Mouse (Mus musculus): Measurements from ENCODE around the gene Olfr1221.
"Not testable (repeated sequence)": the region's sequence is repeated elsewhere in the genome, so short reads cannot be mapped to it uniquely, and the experiment has no call there.

The Olfr1221 gene

GRCm38 (mm10) chr2:89117183-89117582 lies at the start of gene Olfr1221:
Olfr1221 (minus strand) TSS chr2:89117283.
- DNase-seq (ENCODE audit: low spot score) = no peak

GRCm38 (mm10) chr2:89164711-89165110 lies 47.6 kb upstream of the Olfr1221 start:
- DNase-seq (ENCODE audit: low spot score) = not testable (repeated sequence)

DNA sequence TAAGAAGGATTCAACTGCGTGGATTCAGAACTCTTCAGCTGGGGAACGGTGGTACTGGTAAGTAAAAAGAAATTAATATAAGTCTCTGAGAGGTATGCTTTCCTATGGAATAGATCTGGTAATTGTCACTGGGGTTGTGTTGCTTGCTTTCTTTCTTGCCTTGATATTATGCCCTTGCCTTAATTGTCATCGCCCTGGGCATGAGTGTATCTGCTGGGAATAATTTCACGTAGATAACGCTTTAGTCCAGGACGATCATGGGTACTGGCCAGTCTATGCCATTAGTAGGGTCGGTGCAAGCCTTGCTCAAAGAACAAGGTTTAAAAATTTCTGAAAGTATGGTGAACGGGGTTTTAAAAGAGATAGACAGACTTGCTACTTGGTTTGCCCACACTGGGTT lies 46.9 kb upstream of the Olfr1221 start, which contains the start of gene Olfr1224-ps1:
Olfr1224-ps1 (minus strand) TSS at position 101 of the 400 bp plus-strand sequence.
- not testable (repeated sequence) for DNase-seq (ENCODE audit: low spot score)

GRCm38 (mm10) chr2:89151460-89151859 lies 34.4 kb upstream of the Olfr1221 start, which contains the start of gene Olfr1223:
Olfr1223 (minus strand) TSS chr2:89151560.
- no peak for DNase-seq (ENCODE audit: low spot score)

DNA sequence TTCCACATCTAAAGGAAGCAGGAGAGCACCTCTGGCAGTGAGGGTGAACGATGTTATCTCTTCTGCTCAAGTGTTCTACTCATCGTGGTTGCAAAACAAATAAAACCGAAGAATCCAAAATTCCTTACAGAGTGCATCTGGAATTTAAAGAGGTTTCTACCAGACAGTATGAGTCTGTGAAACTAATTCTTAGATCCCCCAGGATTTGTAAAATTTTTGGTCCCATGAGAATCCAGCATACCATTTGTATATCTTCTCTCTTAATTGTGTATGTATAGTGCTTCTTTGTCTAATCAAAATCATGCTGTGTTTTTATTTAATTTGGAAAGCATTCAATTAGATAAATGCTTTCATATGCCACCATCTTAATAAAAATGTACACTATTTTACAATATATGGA lies 15.9 kb upstream of the Olfr1221 start, which contains the start of gene Olfr1222:
Olfr1222 (minus strand) TSS at position 101 of the 400 bp plus-strand sequence.
- no peak for DNase-seq (ENCODE audit: low spot score)

GRCm38 (mm10) chr2:89106735-89107134 lies 10.3 kb downstream of the Olfr1221 start, which contains the start of gene Olfr1220:
Olfr1220 (minus strand) TSS chr2:89106835.
- no peak for DNase-seq (ENCODE audit: low spot score)

DNA sequence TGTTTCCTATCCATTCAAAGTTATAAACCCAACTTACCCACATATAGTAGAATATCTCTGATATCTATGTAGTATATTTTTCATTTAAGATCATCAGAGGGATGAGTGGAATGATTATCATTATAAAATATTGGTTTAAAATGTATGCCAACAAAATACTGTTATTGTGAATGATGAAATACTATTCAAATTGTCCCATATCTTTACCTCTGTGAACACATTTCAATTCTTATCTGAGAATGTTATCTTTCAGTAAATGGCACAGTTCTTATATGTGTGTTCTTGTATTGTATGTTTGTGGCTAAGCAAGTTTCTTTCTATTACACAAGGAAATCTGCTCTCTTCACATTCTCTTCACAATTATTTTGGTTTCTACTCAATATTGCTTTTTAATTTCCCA lies 11.4 kb downstream of the Olfr1221 start:
- no peak for DNase-seq (ENCODE audit: low spot score)

DNA sequence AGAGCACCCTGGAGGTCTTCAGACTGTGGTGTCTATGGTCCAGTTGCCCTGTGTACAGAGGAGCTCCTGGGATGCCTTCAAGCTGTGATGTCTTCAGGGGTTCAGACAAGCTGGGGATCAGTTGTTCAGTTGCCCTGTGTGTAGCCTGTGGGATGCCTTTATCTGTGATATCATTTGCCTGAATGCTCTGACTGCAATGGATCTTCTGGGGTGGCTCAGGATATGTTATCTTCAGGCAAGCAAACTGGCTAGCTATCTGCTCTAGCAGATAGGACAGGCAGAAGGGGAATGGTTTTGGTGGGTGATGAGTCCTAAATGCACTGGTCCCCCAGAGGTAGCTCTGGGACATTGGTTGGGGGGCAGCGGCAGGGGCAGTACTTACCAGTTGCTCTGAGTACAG lies 23.2 kb downstream of the Olfr1221 start:
- no peak for DNase-seq (ENCODE audit: low spot score)

- DNase-seq (ENCODE audit: low spot score) = no peak
Measured at GRCm38 (mm10) chr2:89083413-89083812, 33.7 kb downstream of the Olfr1221 start, which contains the start of gene Olfr1219. Olfr1219 (minus strand) TSS chr2:89083513.

DNA sequence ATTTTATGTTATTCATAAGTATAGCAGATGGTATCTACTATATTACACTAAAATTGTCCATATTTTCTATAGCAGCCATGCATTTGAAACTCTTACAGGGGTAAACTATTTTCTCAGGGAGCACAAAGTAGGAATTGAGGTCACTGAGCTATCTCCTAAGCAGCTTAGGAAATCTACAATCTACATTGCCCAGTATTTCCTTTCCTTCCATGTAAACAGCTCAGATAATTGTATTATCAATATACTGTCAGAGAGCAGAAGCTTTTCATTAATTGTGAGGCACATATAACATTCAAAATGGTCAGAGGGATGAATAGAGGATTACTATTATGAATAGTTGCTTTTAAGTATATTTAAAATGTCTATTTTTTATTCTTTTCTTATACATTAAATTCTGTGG lies 35.6 kb downstream of the Olfr1221 start:
- no peak for DNase-seq (ENCODE audit: low spot score)

DNA sequence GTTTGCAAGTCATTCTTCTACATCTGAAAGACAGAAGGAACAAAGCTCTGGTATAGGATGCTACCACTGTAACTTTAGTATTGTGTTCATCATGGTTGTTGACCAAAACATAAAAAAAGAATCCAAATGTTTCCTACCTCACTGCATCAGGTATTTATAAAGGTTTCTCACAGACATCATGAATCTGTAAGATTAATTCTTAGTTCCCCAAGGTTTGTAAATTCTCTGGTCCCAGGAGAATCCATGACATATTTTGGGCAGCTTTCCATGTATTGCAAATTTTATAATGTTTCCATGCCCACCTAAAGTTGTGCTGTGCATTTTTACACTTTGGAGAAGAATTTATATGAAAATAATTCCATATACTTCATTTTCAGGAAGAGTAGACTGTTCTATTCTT lies 56.0 kb downstream of the Olfr1221 start, which contains the start of gene Olfr1218:
Olfr1218 (minus strand) TSS at position 101 of the 400 bp plus-strand sequence.
- DNase-seq (ENCODE audit: low spot score) = no peak

Measured in yolk sac, embryonic 10.5 days (tissue).